Mouse (Mus musculus) testis, adult 2 months (tissue): ENCODE data around the gene Ubr7.

ENCODE experiments used
- CTCF ChIP-seq: fragments of 200-500 bp; IDR thresholded peaks from 2 replicates; pipeline ENCODE4 v1.5.1; 2012; ENCODE audit warnings: low read depth, mild to moderate bottlenecking, inconsistent platforms, low read length, moderate library complexity; ENCODE audit not compliant: control insufficient read depth, insufficient read depth, insufficient replicate concordance
- POLR2A ChIP-seq: fragments of 200-500 bp; IDR thresholded peaks from 2 replicates; pipeline ENCODE4 v1.6.1; 2012; ENCODE audit warnings: low read depth, mild to moderate bottlenecking, inconsistent platforms, low read length, moderate library complexity; ENCODE audit not compliant: control insufficient read depth

- TF ChIP-seq CTCF (no peak), POLR2A (no peak)
These were observed 41.8 kb downstream of the Ubr7 start for GRCm38 (mm10) chr12:102799528-102799927.
